Mouse (Mus musculus) megakaryocyte, embryonic 14.5 days (primary cell): ENCODE measurements around the gene Adk. TPM values are rescaled to one million over a fixed set of nuclear protein-coding genes. Genes with fewer than 3 reads are reported as not detected.

ENCODE experiments used
- H3K27me3 ChIP-seq: replicated peaks from 2 replicates; pipeline ENCODE3; 2012; ENCODE audit warnings: inconsistent platforms
- H3K36me3 ChIP-seq: replicated peaks from 2 replicates; pipeline ENCODE3; 2012; ENCODE audit warnings: low read length, inconsistent platforms, mixed read lengths
- H3K4me1 ChIP-seq: 2 replicates; pipeline ENCODE4 v1.6.1; 2012; ENCODE audit warnings: inconsistent platforms
- H3K4me3 ChIP-seq: replicated peaks from 2 replicates; pipeline ENCODE3; 2012; ENCODE audit warnings: moderate library complexity, mild to moderate bottlenecking, inconsistent platforms
- H3K9me3 ChIP-seq: 2 replicates; pipeline ENCODE4 v1.6.1; 2012; ENCODE audit warnings: inconsistent platforms
- FLI1 ChIP-seq: IDR thresholded peaks from 2 replicates; pipeline ENCODE4 v1.6.1; 2012; ENCODE audit warnings: low read length, inconsistent platforms, mixed read lengths
- GATA1 ChIP-seq: IDR thresholded peaks from 3 replicates; pipeline ENCODE4 v1.6.1; 2012; ENCODE audit warnings: mixed read lengths, low read length, inconsistent platforms, borderline replicate concordance
- polyA plus RNA-seq: library from polyadenylated mRNA; stranded (reverse); fragments of >175 nt; gene quantifications from 2 replicates; pipeline ENCODE4 v1.2.3, GENCODE M21; 2012; ENCODE audit warnings: low replicate concordance; ENCODE audit not compliant: insufficient read depth

The Adk gene
- polyA plus RNA-seq, 1 experiment = 2.1 TPM

DNA sequence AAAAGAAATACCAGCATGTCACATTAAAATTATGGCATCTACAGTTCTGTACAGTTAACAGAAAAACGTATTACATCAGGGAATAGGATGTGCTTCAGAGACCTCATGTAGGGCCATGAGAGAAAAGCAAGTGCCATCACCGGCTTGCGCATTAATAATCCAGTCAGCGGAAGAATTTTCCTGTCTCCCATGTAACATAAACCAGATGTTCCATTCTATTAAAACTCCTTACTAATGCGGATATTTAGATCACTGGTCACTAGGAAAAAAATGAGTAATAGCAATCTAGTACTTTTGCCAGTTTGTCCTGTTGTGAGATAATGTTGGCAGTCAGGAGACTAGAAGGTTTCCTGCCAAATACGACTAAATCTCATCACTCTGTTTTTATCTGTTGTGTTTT, 139.6 kb downstream of the Adk start:
- Histone ChIP-seq H3K9me3 (no peaks in the 10 kb centered on the region), H3K27me3 (no peaks in the 10 kb centered on the region), H3K4me3 (no peak overlapping the region), H3K4me1 (peaks cover 7% of the 10 kb centered on the region), H3K36me3 (no peaks in the 10 kb centered on the region)
- TF ChIP-seq GATA1 (no peak), FLI1 (no peak)

DNA sequence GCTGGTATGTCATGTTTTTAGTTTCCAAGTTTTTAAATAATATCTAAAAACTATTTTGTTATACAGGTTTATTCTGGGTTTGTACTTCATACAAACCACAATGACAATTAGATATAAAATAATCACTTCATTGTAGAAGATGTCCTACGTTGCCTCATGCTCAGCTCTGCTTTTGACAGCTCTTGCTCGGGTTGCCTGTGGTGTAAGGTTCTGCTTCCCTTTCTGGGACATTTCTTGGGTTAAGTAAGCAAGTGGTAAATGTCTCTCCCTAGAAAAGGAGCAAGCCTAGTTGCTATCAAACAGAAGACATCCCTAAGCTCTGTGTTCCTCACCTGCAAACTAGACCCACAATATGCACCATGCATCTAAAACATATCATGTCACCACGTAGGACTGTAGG, 140.4 kb downstream of the Adk start:
- H3K4me3 ChIP-seq = no peak overlapping the region
- TF ChIP-seq FLI1 = no peak
- TF ChIP-seq GATA1 = no peak
- H3K9me3 ChIP-seq = no peaks in the 10 kb centered on the region
- H3K4me1 ChIP-seq = peaks cover 7% of the 10 kb centered on the region
- no peaks in the 10 kb centered on the region for H3K36me3 ChIP-seq
- H3K27me3 ChIP-seq = no peaks in the 10 kb centered on the region

DNA sequence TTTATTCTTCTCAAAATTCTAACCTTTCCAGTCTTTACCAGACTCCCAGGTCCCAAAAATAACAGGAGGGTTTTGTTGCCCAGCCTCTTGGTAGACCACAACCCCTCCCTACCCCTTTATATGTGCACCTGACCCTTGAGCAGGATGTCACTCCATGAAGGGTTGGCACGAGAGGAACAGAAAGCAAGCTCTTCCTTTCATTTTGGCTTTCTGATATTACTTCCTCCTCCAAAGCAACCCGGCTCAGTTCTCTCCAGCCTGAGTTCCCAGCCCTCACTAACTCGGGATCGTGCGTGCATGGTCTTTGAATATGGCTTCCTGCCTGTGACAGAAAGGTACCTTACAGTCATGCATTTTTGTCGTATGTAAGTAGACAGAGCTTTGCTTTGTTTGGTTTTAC, 142.0 kb downstream of the Adk start:
- peak overlapping the region; percentile 71 for H3K4me3 ChIP-seq
- TF ChIP-seq GATA1 (no peak), FLI1 (no peak)
- H3K9me3 ChIP-seq = no peaks in the 10 kb centered on the region
- H3K27me3 ChIP-seq = no peaks in the 10 kb centered on the region
- H3K4me1 ChIP-seq = peaks cover 7% of the 10 kb centered on the region
- H3K36me3 ChIP-seq = no peaks in the 10 kb centered on the region

DNA sequence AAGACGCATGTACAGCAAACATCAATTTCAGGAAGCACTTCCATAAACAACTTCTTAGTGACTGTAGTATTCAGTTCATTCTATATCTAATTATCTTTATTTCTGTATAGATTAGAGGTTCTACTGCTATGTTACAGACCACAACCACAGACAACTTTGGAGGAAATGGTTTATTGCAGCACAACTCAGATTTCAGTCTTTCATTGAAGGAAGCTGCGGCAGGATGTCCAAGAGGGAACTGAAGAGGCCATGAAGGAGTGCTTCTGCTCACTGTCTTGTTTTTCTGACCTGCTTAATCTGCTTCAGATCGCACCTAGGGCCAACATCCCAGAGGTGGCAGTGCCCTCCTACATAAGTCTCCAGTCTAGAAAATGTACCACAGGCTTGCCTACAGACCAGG, 148.5 kb downstream of the Adk start:
- no peak for TF ChIP-seq FLI1
- no peak for TF ChIP-seq GATA1
- Histone ChIP-seq H3K4me1 (no peaks in the 10 kb centered on the region), H3K9me3 (no peaks in the 10 kb centered on the region), H3K4me3 (no peak overlapping the region), H3K27me3 (no peaks in the 10 kb centered on the region), H3K36me3 (no peaks in the 10 kb centered on the region)

DNA sequence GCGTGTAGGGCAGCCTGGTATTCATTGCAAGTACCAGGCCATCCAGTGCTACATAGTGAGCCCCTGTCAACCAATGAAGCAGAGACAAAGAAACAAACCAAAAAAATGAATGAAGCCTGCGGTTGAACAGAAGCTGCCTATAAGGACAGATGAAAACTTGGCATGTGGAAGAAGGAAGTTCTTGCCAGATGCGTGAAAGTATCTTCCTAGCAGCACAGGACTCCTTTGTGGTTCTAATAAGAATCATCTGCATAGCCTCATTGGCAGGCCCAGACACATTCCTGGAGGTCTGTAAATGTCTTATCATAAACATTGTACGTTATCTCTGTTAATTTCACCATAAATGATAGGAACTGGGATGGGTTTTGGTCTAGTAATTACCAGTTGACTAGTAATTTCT, 154.1 kb downstream of the Adk start:
- Histone ChIP-seq H3K27me3 (no peaks in the 10 kb centered on the region), H3K4me3 (no peak overlapping the region), H3K36me3 (no peaks in the 10 kb centered on the region), H3K9me3 (no peaks in the 10 kb centered on the region), H3K4me1 (no peaks in the 10 kb centered on the region)
- TF ChIP-seq FLI1 (no peak), GATA1 (no peak)

DNA sequence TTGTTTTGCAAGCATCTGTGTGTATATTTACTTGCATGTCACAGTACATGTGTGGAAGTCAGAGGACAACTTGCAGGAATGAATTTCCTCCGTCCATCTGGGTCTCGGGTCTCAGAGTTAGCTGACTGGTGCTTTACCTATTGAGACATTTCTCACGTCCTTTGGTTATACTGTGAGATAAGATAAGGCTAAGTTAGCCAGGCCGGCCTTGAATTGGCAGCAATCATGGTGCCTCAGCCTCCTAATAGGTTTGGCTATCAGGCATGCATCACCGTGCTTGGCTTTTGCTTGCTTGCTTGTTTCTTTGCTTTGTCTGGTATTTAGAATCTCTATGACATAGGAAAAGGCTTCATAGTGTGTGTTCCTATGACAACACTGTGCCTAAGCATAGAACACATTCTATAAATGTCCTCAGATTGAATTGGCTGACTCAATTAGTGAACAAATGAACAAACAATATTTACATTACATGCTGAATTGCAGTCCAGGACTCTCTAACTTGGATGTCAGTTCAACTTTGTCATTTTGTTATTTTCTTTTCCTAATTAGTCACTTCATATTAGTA, 169.3 kb downstream of the Adk start:
- no peaks in the 10 kb centered on the region for H3K27me3 ChIP-seq
- H3K4me3 ChIP-seq = no peak overlapping the region
- H3K9me3 ChIP-seq = no peaks in the 10 kb centered on the region
- TF ChIP-seq FLI1 = no peak
- TF ChIP-seq GATA1 = no peak
- peaks cover 3% of the 10 kb centered on the region for H3K36me3 ChIP-seq
- H3K4me1 ChIP-seq = 0 out of 2 replicates have a peak, but pooled peaks cover 3% of the 10 kb centered on the region

DNA sequence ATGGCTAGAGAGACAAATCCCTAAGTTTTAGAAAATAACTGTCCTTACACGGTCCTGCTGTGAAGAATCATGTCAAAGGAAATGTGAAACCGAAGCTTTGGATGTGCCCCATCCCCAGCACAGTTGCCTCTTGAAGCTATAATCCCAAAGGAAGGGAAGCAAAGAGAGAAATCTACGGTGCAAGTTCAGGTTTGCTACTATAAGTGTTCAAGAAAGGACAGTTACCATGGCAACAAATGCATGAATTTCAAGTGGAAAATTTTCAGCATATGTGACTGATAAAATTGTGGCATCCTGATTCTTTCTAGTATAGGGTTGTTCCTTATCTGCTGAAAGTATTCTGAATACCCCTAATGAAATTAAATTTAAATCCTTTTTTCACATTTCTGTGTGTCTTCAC, 169.8 kb downstream of the Adk start:
- H3K36me3 ChIP-seq = peaks cover 3% of the 10 kb centered on the region
- no peak overlapping the region for H3K4me3 ChIP-seq
- 0 out of 2 replicates have a peak, but pooled peaks cover 3% of the 10 kb centered on the region for H3K4me1 ChIP-seq
- no peak for TF ChIP-seq GATA1
- H3K9me3 ChIP-seq = no peaks in the 10 kb centered on the region
- no peaks in the 10 kb centered on the region for H3K27me3 ChIP-seq

- peaks cover 3% of the 10 kb centered on the region for H3K36me3 ChIP-seq
- H3K9me3 ChIP-seq = no peaks in the 10 kb centered on the region
- 0 out of 2 replicates have a peak, but pooled peaks cover 3% of the 10 kb centered on the region for H3K4me1 ChIP-seq
- H3K27me3 ChIP-seq = no peaks in the 10 kb centered on the region
- no peak overlapping the region for H3K4me3 ChIP-seq
- no peak for TF ChIP-seq FLI1
- TF ChIP-seq GATA1 = no peak
These were observed 171.1 kb downstream of the Adk start for GRCm38 (mm10) chr14:21223456-21223855.

DNA sequence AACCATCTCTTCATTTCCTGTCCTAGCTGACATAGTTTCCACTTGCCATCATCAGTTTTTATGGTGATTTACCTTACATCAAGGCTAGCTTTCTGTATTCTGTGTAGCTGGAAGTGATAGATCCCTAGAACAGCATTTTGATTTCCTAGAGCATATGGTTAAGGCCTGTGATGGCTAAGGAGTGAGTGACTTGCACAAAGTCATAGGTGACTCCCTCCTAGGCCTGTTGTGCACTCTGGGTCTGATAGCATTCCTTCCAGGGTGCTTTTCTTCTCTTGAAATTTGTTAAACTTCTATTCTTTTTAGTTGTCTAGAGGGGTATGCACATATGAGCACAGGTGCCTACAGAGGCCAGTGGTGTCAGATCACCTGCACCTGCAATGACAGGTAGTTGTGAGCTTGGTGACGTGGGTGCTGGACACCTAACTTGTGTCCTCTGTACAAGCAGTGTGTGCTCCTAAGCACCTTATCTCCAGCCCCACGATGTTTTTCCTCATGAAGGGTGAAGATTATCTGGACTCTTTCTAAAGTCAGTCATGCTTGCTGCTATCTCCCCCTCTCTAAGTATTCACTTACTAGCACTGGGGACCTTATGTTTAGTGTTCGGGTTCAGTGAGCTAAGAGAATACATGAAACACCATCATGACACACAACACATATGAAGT, 171.7 kb downstream of the Adk start:
- no peaks in the 10 kb centered on the region for H3K36me3 ChIP-seq
- 0 out of 2 replicates have a peak, but pooled peaks cover 3% of the 10 kb centered on the region for H3K4me1 ChIP-seq
- H3K4me3 ChIP-seq = peak overlapping the region; percentile 16
- H3K27me3 ChIP-seq = no peaks in the 10 kb centered on the region
- no peak for TF ChIP-seq FLI1
- no peak for TF ChIP-seq GATA1
- H3K9me3 ChIP-seq = no peaks in the 10 kb centered on the region

GRCm38 (mm10) chr14:21237051-21237450, 184.7 kb downstream of the Adk start:
- no peak for TF ChIP-seq FLI1
- no peak for TF ChIP-seq GATA1
- H3K9me3 ChIP-seq = no peaks in the 10 kb centered on the region
- H3K4me3 ChIP-seq = no peak overlapping the region
- H3K4me1 ChIP-seq = no peaks in the 10 kb centered on the region
- H3K36me3 ChIP-seq = peaks cover 11% of the 10 kb centered on the region
- H3K27me3 ChIP-seq = no peaks in the 10 kb centered on the region
